Mouse (Mus musculus) MEL (cell line): ENCODE results near the gene T. TPM values are rescaled to one million over a fixed set of nuclear protein-coding genes. Genes with fewer than 3 reads are reported as not detected.

Source experiments
- DNase-seq: peaks from one replicate; pipeline ENCODE4 v3.0.0; 2011; ENCODE audit warnings: low read depth, low spot score
- H3K27ac ChIP-seq: 2 replicates; pipeline ENCODE4 v1.5.1; 2012; ENCODE audit warnings: low read depth, mild to moderate bottlenecking, control low read depth, low read length, moderate library complexity; ENCODE audit not compliant: control insufficient read depth
- H3K27me3 ChIP-seq, 2 experiments: fragments of 150-350 bp in 1 of 2; sonication (generic) in 1 of 2; 2 replicates each; pipeline ENCODE4 v1.6.1; 2012; ENCODE audit warnings: low read length in 2 of 2, mild to moderate bottlenecking in 2 of 2, improper control_type of control experiment in 1 of 2, moderate library complexity in 1 of 2; ENCODE audit not compliant: insufficient read depth in 2 of 2, control insufficient read depth in 1 of 2
- H3K36me3 ChIP-seq, 2 experiments: 2 replicates each; pipeline ENCODE4 v1.6.1; 2012 to 2014; ENCODE audit warnings: low read length in 2 of 2, improper control_type of control experiment in 1 of 2, inconsistent platforms in 1 of 2, mild to moderate bottlenecking in 1 of 2; ENCODE audit not compliant: insufficient read depth in 2 of 2, control insufficient read depth in 1 of 2
- H3K4me1 ChIP-seq, 2 experiments: fragments of 150-350 bp in 1 of 2; sonication (generic) in 1 of 2; 2 replicates each; pipeline ENCODE4 v1.6.1; 2012; ENCODE audit warnings: low read length in 2 of 2, improper control_type of control experiment in 1 of 2, mild to moderate bottlenecking in 1 of 2; ENCODE audit not compliant: insufficient read depth in 2 of 2, control insufficient read depth in 1 of 2
- H3K4me3 ChIP-seq, 2 experiments: fragments of 150-350 bp in 1 of 2; sonication (generic) in 1 of 2; 2 replicates each; pipeline ENCODE4 v1.5.1; 2012; ENCODE audit warnings: low read depth in 2 of 2, low read length in 2 of 2, mild to moderate bottlenecking in 2 of 2, moderate library complexity in 2 of 2, control low read depth in 1 of 2, improper control_type of control experiment in 1 of 2; ENCODE audit not compliant: control insufficient read depth in 1 of 2, insufficient read depth in 1 of 2
- H3K79me2 ChIP-seq: 2 replicates; pipeline ENCODE4 v1.6.1; 2012; ENCODE audit warnings: mild to moderate bottlenecking, low read length, moderate library complexity; ENCODE audit not compliant: control insufficient read depth, poor library complexity, insufficient read depth
- H3K9ac ChIP-seq: 2 replicates; pipeline ENCODE4 v1.6.1; 2012; ENCODE audit warnings: low read depth, mild to moderate bottlenecking, control low read depth, low read length, moderate library complexity; ENCODE audit not compliant: control insufficient read depth, poor library complexity, severe bottlenecking
- H3K9me3 ChIP-seq: fragments of 150-350 bp; sonication (generic); replicated peaks from 2 replicates; pipeline ENCODE4 v1.6.1; 2012; ENCODE audit warnings: mild to moderate bottlenecking, low read length, improper control_type of control experiment, moderate library complexity; ENCODE audit not compliant: insufficient read depth
- BHLHE40 ChIP-seq: IDR thresholded peaks from 2 replicates; pipeline ENCODE4 v1.6.1; 2012; ENCODE audit warnings: low read depth, mild to moderate bottlenecking, inconsistent platforms, low read length, improper control_type of control experiment, borderline replicate concordance
- E2F4 ChIP-seq: IDR thresholded peaks from 2 replicates; pipeline ENCODE4 v1.6.1; 2011; ENCODE audit warnings: low read depth, low read length, improper control_type of control experiment, borderline replicate concordance
- UBTF ChIP-seq: IDR thresholded peaks from 2 replicates; pipeline ENCODE4 v1.6.1; 2012; ENCODE audit warnings: low read depth, mild to moderate bottlenecking, inconsistent platforms, low read length, improper control_type of control experiment, moderate library complexity, borderline replicate concordance; ENCODE audit not compliant: insufficient read depth
- polyA plus RNA-seq, 2 experiments: library from polyadenylated mRNA; stranded (reverse) in 1 of 2; unstranded in 1 of 2; fragments of >175 nt in 1 of 2; fragments of >200 nt in 1 of 2; gene quantifications; 2 replicates each; pipeline versions ENCODE4 v1.2.1 to v1.2.4; 2012; ENCODE audit warnings: low replicate concordance in 2 of 2, low read depth in 1 of 2; ENCODE audit not compliant: insufficient read length in 2 of 2, insufficient read depth in 1 of 2, missing spikeins in 1 of 2
- total RNA-seq: library from RNA; depleted of rRNA; stranded (reverse); fragments of 300-350 nt; gene quantifications from 2 replicates; pipeline ENCODE4 v1.2.3, GENCODE M21; 2012; rRNA removed

Gene T
- total and polyA plus RNA-seq, 3 experiments = not detected

DNA sequence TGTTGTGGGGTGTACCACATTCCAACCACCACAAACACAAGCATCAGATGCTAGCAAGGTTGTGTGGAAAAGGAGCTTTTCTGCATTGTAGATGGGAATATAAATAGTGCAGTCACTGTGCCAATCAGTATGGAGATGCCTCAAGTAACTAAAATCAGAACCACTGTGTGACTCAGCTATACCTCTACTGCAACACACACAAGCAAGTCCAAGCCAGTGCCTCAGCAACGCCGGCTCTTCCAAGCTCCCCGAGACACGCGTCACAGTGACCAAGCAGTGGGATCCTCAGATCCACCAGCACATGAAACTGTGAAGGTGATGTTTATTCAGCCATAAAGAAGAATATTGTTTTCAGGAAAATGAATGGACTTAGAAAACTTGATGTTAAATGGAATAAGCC, 56.7 kb downstream of the T start:
- H3K4me1 ChIP-seq = no peaks in the 10 kb centered on the region
- no peaks in the 10 kb centered on the region for H3K79me2 ChIP-seq
- TF ChIP-seq BHLHE40 (no peak), UBTF (no peak), E2F4 (no peak)
- no peak for DNase-seq
- no peaks in the 10 kb centered on the region for H3K27me3 ChIP-seq
- H3K9me3 ChIP-seq = no peaks in the 10 kb centered on the region
- H3K4me3 ChIP-seq = no peak overlapping the region
- no peak overlapping the region for H3K27ac ChIP-seq
- no peak overlapping the region for H3K9ac ChIP-seq
- H3K36me3 ChIP-seq = no peaks in the 10 kb centered on the region

Other genes starting within 250 kb of the T start
- gene Ccr6, start 198.4 kb upstream of the T start, total RNA-seq = not detected in 2 replicates
- not detected for gene Ccr6, start 198.4 kb upstream of the T start, polyA plus RNA-seq
- gene Mpc1, start 151.5 kb upstream of the T start, total RNA-seq = 89.6 and 105 TPM in 2 replicates
- gene Mpc1, start 151.5 kb upstream of the T start, polyA plus RNA-seq = 10 to 100 TPM in 1 of 2 experiments, not detected in 1; 56.2 TPM
- gene Sft2d1, start 123.3 kb upstream of the T start, total RNA-seq = 87.9 and 88.0 TPM in 2 replicates
- 100 to 1,000 TPM in 1 of 2 experiments, not detected in 1; 101 TPM for gene Sft2d1, start 123.3 kb upstream of the T start, polyA plus RNA-seq
- gene Prr18, start 97.0 kb upstream of the T start, total RNA-seq = 0.03 and 0.04 TPM in 2 replicates
- under 1 TPM in 1 of 2 experiments, not detected in 1; 0.10 TPM for gene Prr18, start 97.0 kb upstream of the T start, polyA plus RNA-seq
- not detected in 2 replicates for gene T2, start 78.4 kb upstream of the T start, total RNA-seq
- gene T2, start 78.4 kb upstream of the T start, polyA plus RNA-seq = under 1 TPM in 1 of 2 experiments, not detected in 1; 0.15 TPM
- gene Pde10a, start 90.9 kb downstream of the T start, total RNA-seq = 2.8 and 3.1 TPM in 2 replicates
- gene Pde10a, start 90.9 kb downstream of the T start, polyA plus RNA-seq = 1 to 10 TPM in 1 of 2 experiments, not detected in 1; 6.9 TPM
- gene Gm17087, start 132.5 kb downstream of the T start, total RNA-seq = not detected in 2 replicates
- under 1 TPM in 1 of 2 experiments, not detected in 1; 0.17 TPM for gene Gm17087, start 132.5 kb downstream of the T start, polyA plus RNA-seq